Mouse (Mus musculus): ENCODE data around the gene Gm6588. TPM values are rescaled to one million over a fixed set of nuclear protein-coding genes. Genes with fewer than 3 reads are reported as not detected.
A peak's percentile ranks its signal among the peaks of the same experiment; 100 is the strongest.

The Gm6588 gene
- total and polyA plus RNA-seq, 3 experiments, result 0.16 TPM; not detected in 2

- Histone ChIP-seq H3K36me3 (replicated peaks) (no peaks in the 10 kb centered on the region), H3K9me3 (replicated peaks) (no peaks in the 10 kb centered on the region), H3K4me3 (ENCODE audit: low read depth, low read length) (no peak overlapping the region), H3K27me3 (ENCODE audit: insufficient read depth, low read length) (peaks cover 27% of the 10 kb centered on the region), H3K4me1 (ENCODE audit: insufficient read depth, low read depth, low read length) (peaks cover 3% of the 10 kb centered on the region; the same call in 1 of the 2 replicates)
- TF ChIP-seq CTCF (IDR thresholded peaks at IDR 0.05; ENCODE audit: low read depth, low read length) (peak; percentile 80), GATA1 (IDR thresholded peaks at IDR 0.05; ENCODE audit: borderline replicate concordance, low read length) (no peak)
- ATAC-seq (ENCODE audit: extremely low read depth, insufficient number of reproducible peaks, low FRiP score, poor library complexity, severe bottlenecking) (peak; percentile 31; the same call in 1 of the 2 replicates), DNase-seq (ENCODE audit: low spot score) (peak; percentile 43)
Measured at GRCm38 (mm10) chr5:112427283-112427682, 21.9 kb upstream of the Gm6588 start.

GRCm38 (mm10) chr5:112428944-112429343, 20.3 kb upstream of the Gm6588 start:
- DNase-seq (ENCODE audit: low spot score) (no peak), ATAC-seq (ENCODE audit: extremely low read depth, insufficient number of reproducible peaks, low FRiP score, poor library complexity, severe bottlenecking) (no peak)
- Histone ChIP-seq H3K4me3 (ENCODE audit: low read depth, low read length) (no peak overlapping the region), H3K36me3 (replicated peaks) (no peaks in the 10 kb centered on the region), H3K27me3 (ENCODE audit: insufficient read depth, low read length) (peaks cover 21% of the 10 kb centered on the region), H3K9me3 (replicated peaks) (no peaks in the 10 kb centered on the region), H3K4me1 (ENCODE audit: insufficient read depth, low read depth, low read length) (peaks cover 3% of the 10 kb centered on the region; the same call in 1 of the 2 replicates)
- no peak for TF ChIP-seq GATA1 (IDR thresholded peaks at IDR 0.05; ENCODE audit: borderline replicate concordance, low read length)
- no peak for TF ChIP-seq GATA2 (IDR thresholded peaks at IDR 0.05; ENCODE audit: borderline replicate concordance, low read depth, low read length)

GRCm38 (mm10) chr5:112431120-112431775, 18.0 kb upstream of the Gm6588 start:
- Histone ChIP-seq H3K4me1 (ENCODE audit: insufficient read depth, low read depth, low read length) (peaks cover 3% of the 10 kb centered on the region; the same call in 1 of the 2 replicates), H3K9me3 (replicated peaks) (no peaks in the 10 kb centered on the region), H3K36me3 (replicated peaks) (no peaks in the 10 kb centered on the region), H3K27me3 (ENCODE audit: insufficient read depth, low read length) (peaks cover 3% of the 10 kb centered on the region; the same call in 1 of the 2 replicates), H3K4me3 (ENCODE audit: low read depth, low read length) (no peak overlapping the region)
- no peak for DNase-seq (ENCODE audit: low spot score)
- no peak for ATAC-seq (ENCODE audit: extremely low read depth, insufficient number of reproducible peaks, low FRiP score, poor library complexity, severe bottlenecking)
- TF ChIP-seq GATA2 (IDR thresholded peaks at IDR 0.05; ENCODE audit: borderline replicate concordance, low read depth, low read length) (no peak), POLR2AphosphoS5 (IDR thresholded peaks at IDR 0.05; ENCODE audit: insufficient replicate concordance, low read depth, low read length) (no peak), GATA1 (IDR thresholded peaks at IDR 0.05; ENCODE audit: borderline replicate concordance, low read length) (no peak), CTCF (IDR thresholded peaks at IDR 0.05; ENCODE audit: low read depth, low read length) (no peak), TAL1 (conservative IDR thresholded peaks at IDR 0.05; ENCODE audit: low read depth, low read length) (no peak)

- no peak for TF ChIP-seq GATA1 (IDR thresholded peaks at IDR 0.05; ENCODE audit: borderline replicate concordance, low read length)
- TF ChIP-seq GATA2 (IDR thresholded peaks at IDR 0.05; ENCODE audit: borderline replicate concordance, low read depth, low read length), result no peak
- no peak for TF ChIP-seq TAL1 (conservative IDR thresholded peaks at IDR 0.05; ENCODE audit: low read depth, low read length)
- TF ChIP-seq CTCF (IDR thresholded peaks at IDR 0.05; ENCODE audit: low read depth, low read length), result no peak
- no peak for ATAC-seq (ENCODE audit: extremely low read depth, insufficient number of reproducible peaks, low FRiP score, poor library complexity, severe bottlenecking)
- peaks cover 3% of the 10 kb centered on the region; the same call in 1 of the 2 replicates for H3K27me3 ChIP-seq (ENCODE audit: insufficient read depth, low read length)
Measured at GRCm38 (mm10) chr5:112432033-112432432, 17.2 kb upstream of the Gm6588 start.

GRCm38 (mm10) chr5:112433004-112433403, 16.2 kb upstream of the Gm6588 start:
- DNase-seq (ENCODE audit: low spot score) (peak; percentile 60), ATAC-seq (ENCODE audit: extremely low read depth, insufficient number of reproducible peaks, low FRiP score, poor library complexity, severe bottlenecking) (no peak)
- Histone ChIP-seq H3K9me3 (replicated peaks) (no peaks in the 10 kb centered on the region), H3K4me3 (ENCODE audit: low read depth, low read length) (no peak overlapping the region), H3K4me1 (ENCODE audit: insufficient read depth, low read depth, low read length) (no peaks in the 10 kb centered on the region; the same call in 1 of the 2 replicates), H3K36me3 (replicated peaks) (no peaks in the 10 kb centered on the region), H3K27me3 (ENCODE audit: insufficient read depth, low read length) (peaks cover 3% of the 10 kb centered on the region; the same call in 1 of the 2 replicates)
- TF ChIP-seq CTCF (IDR thresholded peaks at IDR 0.05; ENCODE audit: low read depth, low read length), result peak; percentile 82
- no peak for TF ChIP-seq POLR2AphosphoS5 (IDR thresholded peaks at IDR 0.05; ENCODE audit: insufficient replicate concordance, low read depth, low read length)
- no peak for TF ChIP-seq TAL1 (conservative IDR thresholded peaks at IDR 0.05; ENCODE audit: low read depth, low read length)
- no peak for TF ChIP-seq GATA2 (IDR thresholded peaks at IDR 0.05; ENCODE audit: borderline replicate concordance, low read depth, low read length)
- no peak for TF ChIP-seq GATA1 (IDR thresholded peaks at IDR 0.05; ENCODE audit: borderline replicate concordance, low read length)

More at GRCm38 (mm10) chr5:112432033-112432432, 17.2 kb upstream of the Gm6588 start:
- DNase-seq (ENCODE audit: low spot score), result no peak
- no peaks in the 10 kb centered on the region; the same call in 1 of the 2 replicates for H3K4me1 ChIP-seq (ENCODE audit: insufficient read depth, low read depth, low read length)
- H3K36me3 ChIP-seq (replicated peaks), result no peaks in the 10 kb centered on the region
- no peaks in the 10 kb centered on the region for H3K9me3 ChIP-seq (replicated peaks)
- H3K4me3 ChIP-seq (ENCODE audit: low read depth, low read length), result no peak overlapping the region

GRCm38 (mm10) chr5:112438535-112438934, 10.7 kb upstream of the Gm6588 start:
- Histone ChIP-seq H3K4me3 (ENCODE audit: low read depth, low read length) (no peak overlapping the region), H3K27me3 (ENCODE audit: insufficient read depth, low read length) (no peaks in the 10 kb centered on the region), H3K4me1 (ENCODE audit: insufficient read depth, low read depth, low read length) (no peaks in the 10 kb centered on the region; the same call in 1 of the 2 replicates), H3K9me3 (replicated peaks) (peaks cover 23% of the 10 kb centered on the region), H3K36me3 (replicated peaks) (no peaks in the 10 kb centered on the region)
- DNase-seq (ENCODE audit: low spot score) (no peak), ATAC-seq (ENCODE audit: extremely low read depth, insufficient number of reproducible peaks, low FRiP score, poor library complexity, severe bottlenecking) (no peak)
- TF ChIP-seq TAL1 (conservative IDR thresholded peaks at IDR 0.05; ENCODE audit: low read depth, low read length) (no peak), GATA1 (IDR thresholded peaks at IDR 0.05; ENCODE audit: borderline replicate concordance, low read length) (no peak), POLR2AphosphoS5 (IDR thresholded peaks at IDR 0.05; ENCODE audit: insufficient replicate concordance, low read depth, low read length) (no peak), CTCF (IDR thresholded peaks at IDR 0.05; ENCODE audit: low read depth, low read length) (no peak), GATA2 (IDR thresholded peaks at IDR 0.05; ENCODE audit: borderline replicate concordance, low read depth, low read length) (no peak)

Measured in G1E (cell line).